Mouse (Mus musculus) spleen, adult 2 months (tissue): Measurements from ENCODE around the gene Sema3f.

Source experiments
- CTCF ChIP-seq: fragments of 200-500 bp; IDR thresholded peaks from 2 replicates; pipeline ENCODE4 v1.5.1; 2011; ENCODE audit warnings: mild to moderate bottlenecking, inconsistent platforms; ENCODE audit not compliant: insufficient read depth, insufficient read length, insufficient replicate concordance; ENCODE audit errors: extremely low read depth
- POLR2A ChIP-seq: fragments of 200-500 bp; IDR thresholded peaks from 2 replicates; pipeline ENCODE4 v1.6.1; 2011; ENCODE audit warnings: low read depth, low read length, inconsistent platforms

DNA sequence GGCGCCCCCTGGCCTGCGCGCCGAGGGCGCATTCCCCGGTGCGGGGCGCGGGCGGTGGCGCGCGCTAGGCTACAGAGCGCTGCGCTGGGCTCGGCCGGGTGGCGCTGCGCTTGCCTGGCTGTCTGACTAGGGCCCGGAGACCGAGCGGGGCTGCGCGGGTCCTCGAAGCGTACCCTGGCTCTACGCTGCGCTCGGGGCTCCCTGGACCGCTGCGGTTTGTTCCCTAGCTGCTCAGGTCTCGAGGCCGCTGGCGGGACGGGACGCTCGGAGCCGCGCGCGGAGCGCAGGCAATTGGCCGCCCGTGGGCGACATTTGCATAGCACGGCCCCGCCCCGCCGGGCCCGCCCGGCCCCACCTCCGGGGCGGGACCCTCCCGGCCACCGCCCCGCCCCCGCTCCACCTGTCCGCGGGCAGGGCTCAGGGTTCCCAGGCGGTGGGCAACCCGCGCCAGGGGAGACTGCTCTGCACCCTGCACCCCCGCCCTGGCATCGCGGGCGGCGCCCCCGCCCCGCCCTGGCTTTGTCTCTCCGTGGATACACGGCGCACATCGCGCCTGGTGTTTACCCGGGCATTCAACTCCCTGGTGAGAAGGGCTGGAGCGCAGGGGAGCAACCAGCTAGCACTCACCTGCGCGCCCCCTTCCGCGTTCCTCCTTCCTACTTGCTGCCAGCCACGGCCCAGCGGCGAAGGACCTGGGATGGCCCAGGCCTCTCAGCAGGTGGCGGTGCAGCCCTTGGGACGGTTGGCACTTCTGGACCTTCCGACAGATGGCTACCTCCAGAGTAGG lies at the start of gene Sema3f:
- TF ChIP-seq CTCF (no peak), POLR2A (no peak)
